ENCODE assay signal across 24 mouse cellular contexts in the genomic region with DNA sequence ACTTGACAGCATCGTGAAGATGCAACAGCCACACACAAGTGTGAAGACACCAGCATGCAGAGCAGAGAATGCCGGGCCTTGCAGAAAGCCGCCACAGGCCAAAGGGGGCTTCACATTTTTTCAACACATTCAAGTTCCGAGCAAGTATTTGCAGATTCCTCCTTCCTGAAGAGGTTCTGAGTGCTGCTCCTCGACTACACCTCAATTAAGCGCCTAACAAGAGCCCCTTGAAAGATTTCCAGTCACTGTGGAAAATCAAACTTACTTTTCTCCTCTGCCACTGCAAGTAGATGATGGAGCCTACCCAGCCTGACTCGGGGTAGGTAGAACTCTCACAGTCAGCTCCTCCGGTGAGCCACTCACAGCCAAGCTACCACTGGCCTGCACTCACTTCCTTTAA.
A peak's percentile ranks its signal among the peaks of the same experiment; 100 is the strongest.
DNase-seq lines count a peak whose midpoint lies in the region; ATAC-seq lines count a peak whose summit lies in the region.
"Had no signal": no experiment of that assay in that cellular context is flagged by ENCODE, and none has a peak within 500 bp of the region (broad histone marks: within the 10 kb centered on the region; RNA-seq: fewer than 3 reads in every experiment).

No protein-coding gene starts in this region.

- peak; percentile 55 for DNase-seq in lung, postnatal 25 days (ENCODE audit: low spot score)
- DNase-seq in testis, postnatal 14 days (ENCODE audit: low spot score) = no peak
- DNase-seq in gastrocnemius, postnatal 14 days = no peak
- no peak for DNase-seq in cerebellum, adult 18-20 months
- DNase-seq: adrenal gland, adult 8-10 months; adrenal gland, postnatal 36 days; B cell, adult 2 months; cerebellum, adult 8-10 months; cerebellum, postnatal 14 days; gastrocnemius, postnatal 10 days; heart, adult 2 months; heart, postnatal 14 days had no signal

- 0 out of 2 replicates have a peak overlapping the region, but pooled peaks have one; percentile 3 for H3K27ac ChIP-seq in hindbrain, embryonic 13.5 days
- H3K27ac ChIP-seq in hindbrain, embryonic 16.5 days (ENCODE audit: low read depth, low read length) = no peak overlapping the region
- 0 out of 2 replicates have a peak overlapping the region, but pooled peaks have one; percentile 31 for H3K27ac ChIP-seq in lung, embryonic 16.5 days (ENCODE audit: low read length)
- H3K27ac ChIP-seq: embryonic facial prominence, embryonic 12.5 days; forebrain, embryonic 12.5 days; heart, adult 2 months; heart, embryonic 15.5 days; hindbrain, embryonic 10.5 days; hindbrain, embryonic 15.5 days had no signal

- no peaks in the 10 kb centered on the region for H3K9me3 ChIP-seq in hindbrain, embryonic 13.5 days
- no peaks in the 10 kb centered on the region for H3K9me3 ChIP-seq in hindbrain, embryonic 16.5 days (ENCODE audit: control insufficient read depth, low read length)
- H3K9me3 ChIP-seq in lung, embryonic 16.5 days (ENCODE audit: control insufficient read depth, low read length) = no peaks in the 10 kb centered on the region
- H3K9me3 ChIP-seq: embryonic facial prominence, embryonic 12.5 days; forebrain, embryonic 12.5 days; G1E; heart, embryonic 15.5 days; hindbrain, embryonic 15.5 days had no signal

- H3K4me1 ChIP-seq in hindbrain, embryonic 13.5 days (replicated peaks) = peaks cover 28% of the 10 kb centered on the region
- H3K4me1 ChIP-seq in hindbrain, embryonic 16.5 days (ENCODE audit: control insufficient read depth, insufficient read depth, low read depth, low read length) = peaks cover 21% of the 10 kb centered on the region
- peaks cover 14% of the 10 kb centered on the region for H3K4me1 ChIP-seq in lung, embryonic 16.5 days (replicated peaks; ENCODE audit: control insufficient read depth, insufficient read depth, low read length)

- ATAC-seq in hindbrain, embryonic 13.5 days (ENCODE audit: low FRiP score) = no peak
- no peak for ATAC-seq in hindbrain, embryonic 16.5 days
- ATAC-seq in lung, embryonic 16.5 days (ENCODE audit: low read depth) = peak; percentile 77; the same call in 1 of the 2 replicates
- ATAC-seq: CD4-positive, CD25-positive, alpha-beta regulatory T cell, adult 4 months; forebrain, embryonic 16.5 days had no signal

- 91% methylated on average over 8 of the region's 8 CpGs for WGBS in hindbrain, embryonic 13.5 days
- WGBS in hindbrain, embryonic 16.5 days = 87% methylated on average over 8 of the region's 8 CpGs
- 47% methylated on average over 8 of the region's 8 CpGs for WGBS in lung, embryonic 16.5 days

- 0 out of 2 replicates have a peak, but pooled peaks cover 9% of the 10 kb centered on the region for H3K36me3 ChIP-seq in hindbrain, embryonic 13.5 days
- no peaks in the 10 kb centered on the region for H3K36me3 ChIP-seq in hindbrain, embryonic 16.5 days (ENCODE audit: control insufficient read depth, insufficient read depth, low read length)
- peaks cover 5% of the 10 kb centered on the region; the same call in 1 of the 2 replicates for H3K36me3 ChIP-seq in lung, embryonic 16.5 days (ENCODE audit: control insufficient read depth, insufficient read depth, low read length)
- H3K36me3 ChIP-seq: forebrain, embryonic 12.5 days; G1E; heart, embryonic 15.5 days; hindbrain, embryonic 15.5 days had no signal

- H3K27me3 ChIP-seq in hindbrain, embryonic 13.5 days = no peaks in the 10 kb centered on the region
- H3K27me3 ChIP-seq in hindbrain, embryonic 16.5 days (replicated peaks; ENCODE audit: control insufficient read depth, insufficient read depth, low read length) = no peaks in the 10 kb centered on the region
- no peaks in the 10 kb centered on the region for H3K27me3 ChIP-seq in lung, embryonic 16.5 days (ENCODE audit: control insufficient read depth, insufficient read depth, low read depth, low read length)
- H3K27me3 ChIP-seq: embryonic facial prominence, embryonic 12.5 days; forebrain, embryonic 12.5 days; heart, embryonic 15.5 days; hindbrain, embryonic 15.5 days had no signal

- no peak overlapping the region for H3K4me2 ChIP-seq in hindbrain, embryonic 13.5 days
- no peak overlapping the region for H3K4me2 ChIP-seq in hindbrain, embryonic 16.5 days (ENCODE audit: low read length)
- no peak overlapping the region for H3K4me2 ChIP-seq in lung, embryonic 16.5 days (ENCODE audit: low read depth, low read length)
- H3K4me2 ChIP-seq: embryonic facial prominence, embryonic 12.5 days; forebrain, embryonic 12.5 days; heart, embryonic 11.5 days; heart, embryonic 15.5 days; hindbrain, embryonic 15.5 days had no signal

- no peak overlapping the region for H3K4me3 ChIP-seq in hindbrain, embryonic 13.5 days
- H3K4me3 ChIP-seq in hindbrain, embryonic 16.5 days (ENCODE audit: low read length) = no peak overlapping the region
- no peak overlapping the region for H3K4me3 ChIP-seq in lung, embryonic 16.5 days (ENCODE audit: low read length)
- H3K4me3 ChIP-seq: embryonic facial prominence, embryonic 12.5 days; forebrain, embryonic 12.5 days; heart, adult 2 months; heart, embryonic 15.5 days; hindbrain, embryonic 10.5 days; hindbrain, embryonic 15.5 days had no signal

- H3K9ac ChIP-seq in hindbrain, embryonic 13.5 days = no peak overlapping the region
- no peak overlapping the region for H3K9ac ChIP-seq in hindbrain, embryonic 16.5 days (ENCODE audit: low read depth, low read length)
- H3K9ac ChIP-seq in lung, embryonic 16.5 days (ENCODE audit: low read length) = no peak overlapping the region
- H3K9ac ChIP-seq: embryonic facial prominence, embryonic 12.5 days; forebrain, embryonic 12.5 days; heart, embryonic 15.5 days; hindbrain, embryonic 15.5 days had no signal

- intact Hi-C loops in gastrocnemius, postnatal 14 days (cut with DNase I; ENCODE audit: low total_unique reads) = no loop called here
